Mouse (Mus musculus): ENCODE data around the gene Itgb6. TPM values are rescaled to one million over a fixed set of nuclear protein-coding genes. Genes with fewer than 3 reads are reported as not detected.
A peak's percentile ranks its signal among the peaks of the same experiment; 100 is the strongest.

Gene Itgb6
- polyA plus RNA-seq, 1 experiment from 2014 or later = 0.40 TPM

GRCm38 (mm10) chr2:60696559-60696958 lies 25.9 kb downstream of the Itgb6 start:
- H3K9me3 ChIP-seq (ENCODE audit: control insufficient read depth, low read length) = no peaks in the 10 kb centered on the region
- no peak for ATAC-seq (ENCODE audit: low FRiP score)
- no peaks in the 10 kb centered on the region for H3K27me3 ChIP-seq (ENCODE audit: control insufficient read depth, insufficient read depth, low read length)
- WGBS = 91% methylated on average over 6 of the region's 6 CpGs
- H3K36me3 ChIP-seq (ENCODE audit: control insufficient read depth, insufficient read depth, low read length) = no peaks in the 10 kb centered on the region
- H3K4me1 ChIP-seq (ENCODE audit: control insufficient read depth, insufficient read depth, low read length) = peaks cover 4% of the 10 kb centered on the region; the same call in 1 of the 2 replicates
- H3K27ac ChIP-seq (ENCODE audit: low read depth, low read length) = no peak overlapping the region
- no peak overlapping the region for H3K4me2 ChIP-seq
- DNase-seq (ENCODE audit: low spot score, missing footprints) = no peak
- no peak overlapping the region for H3K4me3 ChIP-seq (ENCODE audit: low read depth, low read length)
- no peak overlapping the region for H3K9ac ChIP-seq (ENCODE audit: low read length)

- DNase-seq (ENCODE audit: low spot score, missing footprints) (no peak), ATAC-seq (ENCODE audit: low FRiP score) (no peak)
- no peaks in the 10 kb centered on the region for H3K36me3 ChIP-seq (ENCODE audit: control insufficient read depth, insufficient read depth, low read length)
- H3K9ac ChIP-seq (ENCODE audit: low read length) = no peak overlapping the region
- no peak overlapping the region for H3K27ac ChIP-seq (ENCODE audit: low read depth, low read length)
- no peaks in the 10 kb centered on the region for H3K9me3 ChIP-seq (ENCODE audit: control insufficient read depth, low read length)
- peaks cover 4% of the 10 kb centered on the region; the same call in 1 of the 2 replicates for H3K4me1 ChIP-seq (ENCODE audit: control insufficient read depth, insufficient read depth, low read length)
- no peaks in the 10 kb centered on the region for H3K27me3 ChIP-seq (ENCODE audit: control insufficient read depth, insufficient read depth, low read length)
- no peak overlapping the region for H3K4me2 ChIP-seq
- no peak overlapping the region for H3K4me3 ChIP-seq (ENCODE audit: low read depth, low read length)
- 87% methylated on average over 8 of the region's 8 CpGs for WGBS
These were observed 26.7 kb downstream of the Itgb6 start for GRCm38 (mm10) chr2:60695706-60696105.

- Histone ChIP-seq H3K9me3 (ENCODE audit: control insufficient read depth, low read length) (no peaks in the 10 kb centered on the region), H3K9ac (ENCODE audit: low read length) (no peak overlapping the region), H3K36me3 (ENCODE audit: control insufficient read depth, insufficient read depth, low read length) (no peaks in the 10 kb centered on the region), H3K4me2 (no peak overlapping the region), H3K4me3 (ENCODE audit: low read depth, low read length) (no peak overlapping the region), H3K27me3 (ENCODE audit: control insufficient read depth, insufficient read depth, low read length) (no peaks in the 10 kb centered on the region), H3K27ac (ENCODE audit: low read depth, low read length) (no peak overlapping the region), H3K4me1 (ENCODE audit: control insufficient read depth, insufficient read depth, low read length) (peaks cover 4% of the 10 kb centered on the region; the same call in 1 of the 2 replicates)
- 88% methylated on average over 8 of the region's 8 CpGs for WGBS
- DNase-seq (ENCODE audit: low spot score, missing footprints) = no peak
- ATAC-seq (ENCODE audit: low FRiP score) = no peak
These were observed 27.9 kb downstream of the Itgb6 start for GRCm38 (mm10) chr2:60694563-60694962.

- DNase-seq (ENCODE audit: low spot score, missing footprints) (no peak), ATAC-seq (ENCODE audit: low FRiP score) (no peak)
- H3K27ac ChIP-seq (ENCODE audit: low read depth, low read length) = no peak overlapping the region
- no peaks in the 10 kb centered on the region for H3K9me3 ChIP-seq (ENCODE audit: control insufficient read depth, low read length)
- no peaks in the 10 kb centered on the region for H3K36me3 ChIP-seq (ENCODE audit: control insufficient read depth, insufficient read depth, low read length)
- H3K4me3 ChIP-seq (ENCODE audit: low read depth, low read length) = no peak overlapping the region
- H3K4me1 ChIP-seq (ENCODE audit: control insufficient read depth, insufficient read depth, low read length) = no peaks in the 10 kb centered on the region
- no peaks in the 10 kb centered on the region for H3K27me3 ChIP-seq (ENCODE audit: control insufficient read depth, insufficient read depth, low read length)
- H3K4me2 ChIP-seq = no peak overlapping the region
- no peak overlapping the region for H3K9ac ChIP-seq (ENCODE audit: low read length)
- 86% methylated on average over 5 of the region's 5 CpGs for WGBS
These were observed 30.2 kb downstream of the Itgb6 start for GRCm38 (mm10) chr2:60692239-60692638.

- H3K4me2 ChIP-seq = no peak overlapping the region
- H3K9ac ChIP-seq (ENCODE audit: low read length) = no peak overlapping the region
- no peaks in the 10 kb centered on the region for H3K9me3 ChIP-seq (ENCODE audit: control insufficient read depth, low read length)
- H3K36me3 ChIP-seq (ENCODE audit: control insufficient read depth, insufficient read depth, low read length) = no peaks in the 10 kb centered on the region
- H3K27ac ChIP-seq (ENCODE audit: low read depth, low read length) = no peak overlapping the region
- WGBS = 55% methylated on average over 1 of the region's 1 CpGs
- ATAC-seq (ENCODE audit: low FRiP score) (no peak), DNase-seq (ENCODE audit: low spot score, missing footprints) (no peak)
- no peaks in the 10 kb centered on the region for H3K27me3 ChIP-seq (ENCODE audit: control insufficient read depth, insufficient read depth, low read length)
- no peaks in the 10 kb centered on the region for H3K4me1 ChIP-seq (ENCODE audit: control insufficient read depth, insufficient read depth, low read length)
- no peak overlapping the region for H3K4me3 ChIP-seq (ENCODE audit: low read depth, low read length)
These were observed 32.2 kb downstream of the Itgb6 start for GRCm38 (mm10) chr2:60690212-60690611.

GRCm38 (mm10) chr2:60688944-60689615 lies 33.4 kb downstream of the Itgb6 start:
- H3K4me3 ChIP-seq (ENCODE audit: low read depth, low read length) = no peak overlapping the region
- no peaks in the 10 kb centered on the region for H3K36me3 ChIP-seq (ENCODE audit: control insufficient read depth, insufficient read depth, low read length)
- H3K9ac ChIP-seq (ENCODE audit: low read length) = no peak overlapping the region
- no peak overlapping the region for H3K4me2 ChIP-seq
- no peaks in the 10 kb centered on the region for H3K9me3 ChIP-seq (ENCODE audit: control insufficient read depth, low read length)
- no peak for DNase-seq (ENCODE audit: low spot score, missing footprints)
- H3K27me3 ChIP-seq (ENCODE audit: control insufficient read depth, insufficient read depth, low read length) = no peaks in the 10 kb centered on the region
- WGBS = 60% methylated on average over 14 of the region's 14 CpGs
- no peaks in the 10 kb centered on the region for H3K4me1 ChIP-seq (ENCODE audit: control insufficient read depth, insufficient read depth, low read length)
- ATAC-seq (ENCODE audit: low FRiP score) = 0 out of 2 replicates have a peak, but pooled peaks have one; percentile 59
- H3K27ac ChIP-seq (ENCODE audit: low read depth, low read length) = no peak overlapping the region

- H3K9ac ChIP-seq (ENCODE audit: low read length) = no peak overlapping the region
- H3K36me3 ChIP-seq (ENCODE audit: control insufficient read depth, insufficient read depth, low read length) = no peaks in the 10 kb centered on the region
- no peak overlapping the region for H3K4me2 ChIP-seq
- no peak overlapping the region for H3K4me3 ChIP-seq (ENCODE audit: low read depth, low read length)
- H3K4me1 ChIP-seq (ENCODE audit: control insufficient read depth, insufficient read depth, low read length) = no peaks in the 10 kb centered on the region
- no peaks in the 10 kb centered on the region for H3K27me3 ChIP-seq (ENCODE audit: control insufficient read depth, insufficient read depth, low read length)
- ATAC-seq (ENCODE audit: low FRiP score) (no peak), DNase-seq (ENCODE audit: low spot score, missing footprints) (no peak)
- 86% methylated on average over 1 of the region's 1 CpGs for WGBS
- no peaks in the 10 kb centered on the region for H3K9me3 ChIP-seq (ENCODE audit: control insufficient read depth, low read length)
- H3K27ac ChIP-seq (ENCODE audit: low read depth, low read length) = no peak overlapping the region
These were observed 34.3 kb downstream of the Itgb6 start for GRCm38 (mm10) chr2:60688150-60688549.

GRCm38 (mm10) chr2:60685973-60686372 lies 36.5 kb downstream of the Itgb6 start:
- no peaks in the 10 kb centered on the region for H3K9me3 ChIP-seq (ENCODE audit: control insufficient read depth, low read length)
- H3K36me3 ChIP-seq (ENCODE audit: control insufficient read depth, insufficient read depth, low read length) = no peaks in the 10 kb centered on the region
- no peaks in the 10 kb centered on the region for H3K27me3 ChIP-seq (ENCODE audit: control insufficient read depth, insufficient read depth, low read length)
- no peak overlapping the region for H3K4me3 ChIP-seq (ENCODE audit: low read depth, low read length)
- no peak for DNase-seq (ENCODE audit: low spot score, missing footprints)
- ATAC-seq (ENCODE audit: low FRiP score) = no peak
- no peaks in the 10 kb centered on the region for H3K4me1 ChIP-seq (ENCODE audit: control insufficient read depth, insufficient read depth, low read length)
- H3K9ac ChIP-seq (ENCODE audit: low read length) = no peak overlapping the region
- H3K4me2 ChIP-seq = no peak overlapping the region
- H3K27ac ChIP-seq (ENCODE audit: low read depth, low read length) = no peak overlapping the region

GRCm38 (mm10) chr2:60684168-60684567 lies 38.3 kb downstream of the Itgb6 start:
- no peaks in the 10 kb centered on the region for H3K4me1 ChIP-seq (ENCODE audit: control insufficient read depth, insufficient read depth, low read length)
- DNase-seq (ENCODE audit: low spot score, missing footprints) = no peak
- WGBS = 77% methylated on average over 3 of the region's 3 CpGs
- no peak overlapping the region for H3K27ac ChIP-seq (ENCODE audit: low read depth, low read length)
- no peaks in the 10 kb centered on the region for H3K9me3 ChIP-seq (ENCODE audit: control insufficient read depth, low read length)
- ATAC-seq (ENCODE audit: low FRiP score) = no peak
- H3K9ac ChIP-seq (ENCODE audit: low read length) = no peak overlapping the region
- H3K36me3 ChIP-seq (ENCODE audit: control insufficient read depth, insufficient read depth, low read length) = no peaks in the 10 kb centered on the region
- no peaks in the 10 kb centered on the region for H3K27me3 ChIP-seq (ENCODE audit: control insufficient read depth, insufficient read depth, low read length)
- no peak overlapping the region for H3K4me2 ChIP-seq
- no peak overlapping the region for H3K4me3 ChIP-seq (ENCODE audit: low read depth, low read length)

Measured in midbrain, embryonic 11.5 days (tissue).